Mouse (Mus musculus): ENCODE results near the gene 1700016H13Rik.

The 1700016H13Rik gene

GRCm38 (mm10) chr5:103673611-103674010 is 17.8 kb upstream of the 1700016H13Rik start:
- DNase-seq (ENCODE audit: low spot score in 2 of 2), result no peak

- no peak for DNase-seq (ENCODE audit: low spot score in 2 of 2)
Observed at GRCm38 (mm10) chr5:103671858-103672257, 16.0 kb upstream of the 1700016H13Rik start.

DNA sequence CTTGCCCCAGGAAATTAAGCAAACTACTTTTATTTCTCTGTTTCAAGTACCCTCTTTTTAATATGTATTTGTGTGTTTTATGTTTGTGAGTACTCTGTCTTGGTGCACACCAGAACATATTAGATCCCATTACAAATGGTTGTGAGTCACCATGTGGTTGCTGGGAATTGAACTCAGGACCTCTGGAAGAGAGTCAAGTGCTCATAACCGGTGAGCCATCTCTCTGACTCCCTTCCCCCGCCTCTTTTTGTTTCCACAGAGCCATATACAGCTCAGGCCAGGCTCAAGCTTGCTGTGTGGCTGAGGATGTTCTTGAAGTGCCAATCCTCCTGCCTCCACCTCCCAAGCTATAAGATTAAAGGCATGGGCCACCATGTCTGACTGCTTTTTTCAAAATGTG is 10.1 kb upstream of the 1700016H13Rik start:
- no peak for DNase-seq (ENCODE audit: low spot score in 2 of 2)

- DNase-seq (ENCODE audit: low spot score in 2 of 2), result no peak
Observed at GRCm38 (mm10) chr5:103664932-103665331, 9.1 kb upstream of the 1700016H13Rik start.

DNA sequence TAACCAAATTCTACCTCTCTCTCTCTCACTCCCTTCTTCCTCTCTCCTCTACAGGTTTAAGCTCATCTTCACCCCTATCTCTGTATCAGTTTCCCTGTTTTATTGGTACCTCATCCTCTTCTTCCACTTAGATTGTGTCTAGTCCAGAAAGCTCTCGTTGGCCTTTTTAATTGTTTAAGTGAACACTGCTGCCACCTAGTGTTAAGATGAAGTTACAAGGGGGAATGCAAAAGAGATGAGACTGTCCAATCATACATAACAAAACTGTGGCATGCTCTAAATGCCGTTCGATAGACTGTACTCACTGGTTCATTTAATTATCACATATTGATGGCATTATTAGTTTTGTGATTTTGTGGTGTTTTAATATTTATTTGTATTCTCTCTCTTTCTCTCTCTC is 3.8 kb upstream of the 1700016H13Rik start:
- no peak for DNase-seq (ENCODE audit: low spot score in 2 of 2)

- no peak for DNase-seq (ENCODE audit: low spot score in 2 of 2)
Observed at GRCm38 (mm10) chr5:103658921-103659320, 3.1 kb upstream of the 1700016H13Rik start.

GRCm38 (mm10) chr5:103654780-103655179 is 1.0 kb downstream of the 1700016H13Rik start:
- no peak for DNase-seq (ENCODE audit: low spot score in 2 of 2)

- DNase-seq (ENCODE audit: low spot score in 2 of 2), result peak in 1 of 2 experiments; percentile 43
Observed at GRCm38 (mm10) chr5:103654225-103654624, 1.6 kb downstream of the 1700016H13Rik start.

DNA sequence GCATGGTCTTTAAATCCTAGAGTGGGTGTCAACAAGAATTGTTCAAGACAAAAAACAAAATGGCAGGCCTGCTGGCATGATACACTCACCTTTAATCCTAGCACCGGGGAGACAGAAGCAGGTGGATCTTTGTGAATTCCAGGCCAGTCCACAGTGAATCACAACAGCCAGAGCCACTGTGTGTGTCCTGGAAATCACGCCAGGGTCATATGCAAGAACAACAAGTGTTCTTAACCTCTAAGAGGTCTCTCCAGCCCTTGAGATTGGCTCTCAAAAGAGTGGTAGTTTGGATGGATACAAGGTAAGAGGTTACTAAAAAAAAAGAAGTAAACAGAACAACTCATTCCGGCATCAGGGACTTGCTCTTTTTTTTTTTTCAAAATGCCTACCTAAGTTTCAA is 8.5 kb downstream of the 1700016H13Rik start:
- no peak for DNase-seq (ENCODE audit: low spot score in 2 of 2)

GRCm38 (mm10) chr5:103644167-103644566 is 11.6 kb downstream of the 1700016H13Rik start:
- DNase-seq (ENCODE audit: low spot score in 2 of 2), result no peak

DNA sequence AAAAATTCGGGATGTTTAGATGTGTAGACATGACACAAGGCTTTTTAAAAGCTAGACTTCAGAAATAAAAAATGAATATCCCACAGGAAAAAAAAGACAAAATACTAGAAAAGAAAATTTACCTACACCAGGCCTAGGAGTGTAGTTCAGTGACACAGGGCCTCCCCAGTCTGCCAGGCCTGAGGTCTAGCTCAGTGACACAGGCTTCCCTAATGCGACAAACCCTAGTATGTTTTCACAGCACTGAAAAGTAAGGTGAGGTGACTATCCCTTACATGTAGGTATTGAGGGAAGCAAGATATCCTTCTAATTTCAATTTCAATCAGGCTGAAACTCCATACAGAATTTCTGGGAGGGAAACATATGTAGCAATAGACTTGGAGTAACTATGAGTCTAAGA is 18.6 kb downstream of the 1700016H13Rik start:
- DNase-seq (ENCODE audit: low spot score in 2 of 2), result no peak

GRCm38 (mm10) chr5:103629854-103630580 is 25.8 kb downstream of the 1700016H13Rik start:
- no peak for DNase-seq (ENCODE audit: low spot score in 2 of 2)

- peak in 1 of 2 experiments; percentile 36 for DNase-seq (ENCODE audit: low spot score in 2 of 2)
Observed at GRCm38 (mm10) chr5:103629111-103629764, 26.6 kb downstream of the 1700016H13Rik start, which contains the start of gene Slc10a6. Gene Slc10a6 (minus strand): TSS chr5:103629403.

GRCm38 (mm10) chr5:103628499-103628898 is 27.3 kb downstream of the 1700016H13Rik start:
- no peak for DNase-seq (ENCODE audit: low spot score in 2 of 2)

- DNase-seq (ENCODE audit: low spot score in 2 of 2), result no peak
Observed at GRCm38 (mm10) chr5:103624831-103625230, 31.0 kb downstream of the 1700016H13Rik start.

DNA sequence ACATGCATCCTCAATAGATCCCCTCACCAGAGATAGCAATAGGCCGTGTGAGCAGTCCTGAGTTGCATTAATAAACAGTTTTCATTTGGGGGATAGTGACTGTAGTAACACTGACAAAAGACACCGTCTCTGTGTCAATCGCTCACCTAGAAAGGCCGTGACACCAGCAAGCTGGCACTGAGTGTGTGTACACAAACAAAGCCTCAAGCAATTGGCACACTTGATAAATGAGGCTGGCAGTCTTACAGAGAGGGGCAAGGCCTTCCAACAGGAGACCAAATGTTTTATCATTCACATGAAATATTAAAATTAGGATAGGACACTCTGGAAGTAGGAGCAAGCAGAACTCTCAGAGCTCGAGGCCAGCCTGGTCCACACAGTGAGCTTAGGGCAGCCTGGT is 33.5 kb downstream of the 1700016H13Rik start:
- no peak for DNase-seq (ENCODE audit: low spot score in 2 of 2)

GRCm38 (mm10) chr5:103620301-103620973 is 35.4 kb downstream of the 1700016H13Rik start:
- DNase-seq (ENCODE audit: low spot score in 2 of 2), result no peak

DNA sequence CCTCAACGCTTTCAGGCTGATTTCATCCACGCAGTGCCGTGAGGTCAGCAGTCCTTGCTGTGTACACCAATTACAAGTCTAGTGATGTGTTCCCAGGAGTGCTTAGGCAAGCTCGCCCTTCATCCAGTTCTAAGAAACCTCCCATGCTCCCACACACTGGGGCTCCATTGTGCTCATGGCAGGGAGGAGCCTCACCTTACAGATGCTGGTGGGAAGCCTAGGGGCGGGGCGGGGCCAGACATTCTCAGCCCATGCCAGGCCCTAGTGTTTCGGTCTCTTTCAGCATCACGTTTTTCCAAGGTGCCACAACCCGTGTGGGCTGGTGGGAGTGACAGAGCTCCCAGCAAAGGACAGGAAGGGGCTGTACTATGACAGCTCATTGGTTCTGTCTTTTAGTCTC is 38.6 kb downstream of the 1700016H13Rik start:
- peak in 1 of 2 experiments; percentile 15 for DNase-seq (ENCODE audit: low spot score in 2 of 2)

DNA sequence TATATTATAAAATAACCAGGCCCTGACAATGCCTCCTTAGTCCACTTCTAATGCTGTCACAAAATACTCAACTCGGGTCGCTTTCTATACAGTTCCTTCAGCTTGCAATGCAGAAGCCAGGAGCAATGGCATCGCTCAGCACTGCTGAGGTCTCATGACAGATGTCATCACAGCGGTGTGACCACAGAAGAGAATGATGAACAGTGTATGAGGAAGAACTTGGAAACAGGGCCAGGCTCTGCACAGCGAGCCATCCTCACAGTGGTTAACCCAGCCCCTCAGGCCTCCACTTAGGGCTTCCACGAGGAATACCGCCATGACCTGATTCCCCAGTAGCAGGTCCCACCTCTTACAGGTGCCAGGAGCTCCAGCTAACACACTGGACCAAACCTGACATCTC is 41.5 kb downstream of the 1700016H13Rik start:
- no peak for DNase-seq (ENCODE audit: low spot score in 2 of 2)

- DNase-seq (ENCODE audit: low spot score in 2 of 2), result no peak
Observed at GRCm38 (mm10) chr5:103612316-103612715, 43.5 kb downstream of the 1700016H13Rik start.

DNA sequence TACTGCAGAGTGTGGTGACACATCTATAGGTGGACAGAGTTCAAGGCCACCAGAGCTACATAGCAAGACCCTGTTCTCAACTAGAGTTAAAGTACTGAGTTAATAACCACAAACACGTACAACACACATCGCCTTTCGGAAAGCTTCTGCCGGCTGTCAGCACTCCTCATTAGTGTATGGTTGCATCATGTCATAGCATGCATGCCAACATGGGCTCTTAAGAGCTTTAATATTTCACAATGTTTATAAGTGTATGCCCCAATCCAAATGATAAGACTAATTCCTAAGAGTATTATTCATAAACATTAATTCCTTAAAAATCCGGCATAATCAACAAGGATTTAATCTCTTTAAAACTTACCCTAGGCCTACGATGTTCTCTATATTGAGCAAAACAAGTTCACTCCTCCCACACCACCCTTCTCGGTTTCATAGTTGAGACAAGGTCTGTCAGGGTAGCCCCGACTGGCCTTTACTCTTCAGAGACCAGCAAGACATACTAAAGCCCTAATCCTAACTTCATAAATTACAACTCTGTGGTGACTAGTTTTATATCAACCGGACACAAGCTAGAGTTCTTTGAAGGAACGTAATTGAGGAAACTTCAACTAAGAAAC is 44.8 kb downstream of the 1700016H13Rik start:
- DNase-seq (ENCODE audit: low spot score in 2 of 2), result no peak

DNA sequence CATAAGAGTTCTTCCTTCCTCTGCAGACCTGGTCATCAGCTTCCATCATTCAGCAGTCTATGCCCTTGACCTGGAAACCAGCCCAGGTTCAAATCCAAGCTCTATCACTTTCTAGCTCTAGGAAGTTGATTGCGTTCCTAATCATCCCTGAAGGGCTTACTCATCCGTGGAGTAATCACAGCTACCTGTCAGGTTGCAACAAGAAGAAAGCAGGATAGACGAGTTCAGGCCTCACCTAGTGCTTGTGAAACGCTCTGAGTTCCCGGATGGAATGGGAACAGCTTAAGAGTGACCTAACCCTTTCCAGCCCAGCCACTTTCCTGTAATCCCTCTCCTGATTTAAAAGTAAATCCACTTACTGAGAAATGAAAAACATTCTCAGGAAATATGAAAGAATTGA is 45.7 kb downstream of the 1700016H13Rik start:
- DNase-seq (ENCODE audit: low spot score in 2 of 2), result no peak
